Mouse (Mus musculus): ENCODE results near the gene Gtf2f2. TPM values are rescaled to one million over a fixed set of nuclear protein-coding genes. Genes with fewer than 3 reads are reported as not detected.

Gtf2f2 gene
- polyA plus RNA-seq, 1 experiment from 2014 or later, result 34.6 TPM

DNA sequence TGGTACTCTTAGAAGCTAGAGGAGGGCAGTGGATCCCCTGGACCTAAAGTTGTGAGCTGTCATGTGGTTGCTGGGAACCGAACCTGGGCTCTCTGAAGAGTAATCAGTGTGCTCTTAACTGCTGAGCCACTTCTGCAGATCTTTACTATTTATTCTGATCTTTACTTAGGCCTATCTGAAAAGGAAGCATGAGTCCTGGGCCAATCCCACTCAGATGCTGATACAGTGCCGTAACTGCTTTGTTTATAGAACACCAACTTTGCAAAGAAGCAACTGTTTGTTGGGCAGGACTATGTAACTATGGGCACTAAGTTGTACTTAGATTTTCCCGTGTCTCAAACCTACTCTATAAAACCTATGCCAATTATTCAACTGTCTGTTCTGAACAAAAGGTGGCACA, 107.5 kb downstream of the Gtf2f2 start:
- H3K4me1 ChIP-seq (replicated peaks), result peaks cover 7% of the 10 kb centered on the region; the same call in 1 of the 2 replicates
- no peak overlapping the region for H3K9ac ChIP-seq
- H3K4me2 ChIP-seq, result no peak overlapping the region
- peaks cover 6% of the 10 kb centered on the region; the same call in 1 of the 2 replicates for H3K36me3 ChIP-seq
- ATAC-seq (ENCODE audit: low FRiP score, low read depth), result no peak
- H3K27ac ChIP-seq (replicated peaks), result no peak overlapping the region
- no peaks in the 10 kb centered on the region for H3K27me3 ChIP-seq
- no peaks in the 10 kb centered on the region for H3K9me3 ChIP-seq
- no peak overlapping the region for H3K4me3 ChIP-seq
- WGBS, result 88% methylated on average over 3 of the region's 3 CpGs

- H3K27ac ChIP-seq (replicated peaks), result 0 out of 2 replicates have a peak overlapping the region, but pooled peaks have one; percentile 14
- WGBS, result 83% methylated on average over 2 of the region's 2 CpGs
Observed at GRCm38 (mm10) chr14:75902013-75902412, 108.7 kb downstream of the Gtf2f2 start.

DNA sequence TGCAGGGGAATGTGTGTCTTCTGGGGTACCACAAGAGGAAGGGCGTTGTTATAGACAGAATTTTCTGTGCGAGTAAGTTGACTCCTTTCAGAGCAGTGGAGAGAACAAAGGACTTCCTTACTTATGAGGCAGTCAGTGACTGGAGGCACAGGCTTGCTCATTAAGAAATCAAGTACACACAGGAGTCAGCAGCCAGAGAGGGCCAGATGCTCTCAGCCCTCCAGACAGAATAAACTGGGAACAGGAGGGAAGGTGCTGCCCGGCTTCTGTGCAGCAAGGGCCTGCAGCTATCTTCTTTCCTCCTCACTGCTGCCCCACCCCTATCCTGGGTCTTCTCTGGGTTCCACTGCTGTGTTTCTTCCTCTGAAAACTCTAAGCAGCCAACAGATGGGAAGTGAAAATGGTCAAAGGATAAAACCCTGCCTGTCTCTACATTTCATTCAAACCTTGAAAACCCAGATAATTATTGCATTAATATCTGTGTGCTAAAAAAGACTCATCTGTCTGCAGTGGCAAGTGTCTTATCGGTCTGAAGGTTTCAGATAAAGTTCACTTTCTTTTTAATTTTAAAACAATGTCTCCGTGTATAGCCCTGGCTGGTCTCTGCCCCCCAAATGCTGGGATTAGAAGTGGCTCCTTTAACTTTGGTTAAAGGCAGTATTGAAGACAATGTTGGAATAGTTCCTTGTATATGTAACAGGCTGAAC, 109.7 kb downstream of the Gtf2f2 start:
- Histone ChIP-seq H3K4me1 (replicated peaks) (peaks cover 7% of the 10 kb centered on the region; the same call in 1 of the 2 replicates), H3K27ac (replicated peaks) (peak overlapping the region; percentile 63), H3K9me3 (no peaks in the 10 kb centered on the region), H3K4me3 (no peak overlapping the region), H3K4me2 (no peak overlapping the region), H3K9ac (no peak overlapping the region), H3K27me3 (no peaks in the 10 kb centered on the region), H3K36me3 (peaks cover 8% of the 10 kb centered on the region)
- 58% methylated on average over 5 of the region's 5 CpGs for WGBS
- ATAC-seq (ENCODE audit: low FRiP score, low read depth), result peak; percentile 75; the same call in 1 of the 2 replicates

More at GRCm38 (mm10) chr14:75902013-75902412, 108.7 kb downstream of the Gtf2f2 start:
- ATAC-seq (ENCODE audit: low FRiP score, low read depth), result no peak
- H3K27me3 ChIP-seq, result no peaks in the 10 kb centered on the region
- peaks cover 7% of the 10 kb centered on the region; the same call in 1 of the 2 replicates for H3K4me1 ChIP-seq (replicated peaks)
- H3K9me3 ChIP-seq, result no peaks in the 10 kb centered on the region
- peaks cover 6% of the 10 kb centered on the region; the same call in 1 of the 2 replicates for H3K36me3 ChIP-seq
- no peak overlapping the region for H3K9ac ChIP-seq
- H3K4me2 ChIP-seq, result no peak overlapping the region
- H3K4me3 ChIP-seq, result no peak overlapping the region

GRCm38 (mm10) chr14:75899566-75899965, 111.1 kb downstream of the Gtf2f2 start:
- Histone ChIP-seq H3K9me3 (no peaks in the 10 kb centered on the region), H3K27me3 (no peaks in the 10 kb centered on the region), H3K4me2 (no peak overlapping the region), H3K36me3 (peaks cover 5% of the 10 kb centered on the region; the same call in 1 of the 2 replicates), H3K4me3 (no peak overlapping the region), H3K9ac (no peak overlapping the region), H3K4me1 (replicated peaks) (peaks cover 7% of the 10 kb centered on the region; the same call in 1 of the 2 replicates), H3K27ac (replicated peaks) (no peak overlapping the region; the same call in 1 of the 2 replicates)
- 15% methylated on average over 4 of the region's 4 CpGs for WGBS
- peak; percentile 85; the same call in 1 of the 2 replicates for ATAC-seq (ENCODE audit: low FRiP score, low read depth)

- Histone ChIP-seq H3K4me1 (replicated peaks) (no peaks in the 10 kb centered on the region), H3K9ac (no peak overlapping the region), H3K27me3 (no peaks in the 10 kb centered on the region), H3K4me2 (no peak overlapping the region), H3K4me3 (no peak overlapping the region), H3K36me3 (peaks cover 5% of the 10 kb centered on the region; the same call in 1 of the 2 replicates), H3K27ac (replicated peaks) (no peak overlapping the region), H3K9me3 (no peaks in the 10 kb centered on the region)
- 78% methylated on average over 9 of the region's 9 CpGs for WGBS
- no peak for ATAC-seq (ENCODE audit: low FRiP score, low read depth)
Observed at GRCm38 (mm10) chr14:75892118-75892517, 118.5 kb downstream of the Gtf2f2 start.

- Histone ChIP-seq H3K4me1 (replicated peaks) (peaks cover 5% of the 10 kb centered on the region; the same call in 1 of the 2 replicates), H3K9me3 (no peaks in the 10 kb centered on the region), H3K4me3 (no peak overlapping the region), H3K27ac (replicated peaks) (no peak overlapping the region), H3K4me2 (no peak overlapping the region), H3K9ac (no peak overlapping the region), H3K36me3 (no peaks in the 10 kb centered on the region), H3K27me3 (no peaks in the 10 kb centered on the region)
- WGBS, result 84% methylated on average over 5 of the region's 5 CpGs
- no peak for ATAC-seq (ENCODE audit: low FRiP score, low read depth)
Observed at GRCm38 (mm10) chr14:75883873-75884272, 126.8 kb downstream of the Gtf2f2 start.

- ATAC-seq (ENCODE audit: low FRiP score, low read depth), result no peak
- no peaks in the 10 kb centered on the region for H3K9me3 ChIP-seq
- H3K4me1 ChIP-seq (replicated peaks), result peaks cover 7% of the 10 kb centered on the region; the same call in 1 of the 2 replicates
- 71% methylated on average over 5 of the region's 5 CpGs for WGBS
- H3K4me2 ChIP-seq, result no peak overlapping the region
- H3K9ac ChIP-seq, result no peak overlapping the region
- H3K27me3 ChIP-seq, result no peaks in the 10 kb centered on the region
- no peaks in the 10 kb centered on the region for H3K36me3 ChIP-seq
- no peak overlapping the region for H3K27ac ChIP-seq (replicated peaks)
- no peak overlapping the region for H3K4me3 ChIP-seq
Observed at GRCm38 (mm10) chr14:75883330-75883729, 127.3 kb downstream of the Gtf2f2 start.

GRCm38 (mm10) chr14:75881856-75882255, 128.8 kb downstream of the Gtf2f2 start:
- ATAC-seq (ENCODE audit: low FRiP score, low read depth), result no peak
- no peak overlapping the region for H3K4me3 ChIP-seq
- H3K27ac ChIP-seq (replicated peaks), result no peak overlapping the region
- no peak overlapping the region for H3K9ac ChIP-seq
- no peaks in the 10 kb centered on the region for H3K36me3 ChIP-seq
- peaks cover 8% of the 10 kb centered on the region; the same call in 1 of the 2 replicates for H3K4me1 ChIP-seq (replicated peaks)
- H3K27me3 ChIP-seq, result no peaks in the 10 kb centered on the region
- 39% methylated on average over 4 of the region's 4 CpGs for WGBS
- no peak overlapping the region for H3K4me2 ChIP-seq
- H3K9me3 ChIP-seq, result no peaks in the 10 kb centered on the region

GRCm38 (mm10) chr14:75878980-75879379, 131.7 kb downstream of the Gtf2f2 start:
- no peak overlapping the region for H3K9ac ChIP-seq
- peaks cover 21% of the 10 kb centered on the region for H3K4me1 ChIP-seq (replicated peaks)
- no peak overlapping the region for H3K27ac ChIP-seq (replicated peaks)
- no peak overlapping the region for H3K4me3 ChIP-seq
- H3K27me3 ChIP-seq, result no peaks in the 10 kb centered on the region
- 12% methylated on average over 8 of the region's 8 CpGs for WGBS
- H3K4me2 ChIP-seq, result peak overlapping the region; percentile 13; the same call in 1 of the 2 replicates
- ATAC-seq (ENCODE audit: low FRiP score, low read depth), result no peak
- no peaks in the 10 kb centered on the region for H3K36me3 ChIP-seq
- no peaks in the 10 kb centered on the region for H3K9me3 ChIP-seq

DNA sequence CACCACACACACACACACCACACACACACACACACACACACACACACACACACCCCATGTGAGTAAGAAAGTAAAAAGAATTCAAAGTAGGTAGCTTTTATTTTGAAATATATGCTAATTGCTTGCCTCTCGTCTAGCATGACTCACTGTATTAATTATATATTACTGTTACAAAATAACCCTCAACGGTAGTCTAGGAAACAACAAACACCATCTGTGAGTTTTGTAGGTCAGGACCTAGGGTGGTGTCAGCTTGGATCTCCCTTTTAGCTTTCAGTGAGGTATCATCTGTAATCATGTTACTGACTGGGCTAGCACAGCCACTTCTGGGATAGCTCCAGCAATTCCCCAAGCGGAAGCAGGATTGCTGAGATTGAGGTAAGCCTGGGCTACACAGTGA, 133.4 kb downstream of the Gtf2f2 start:
- Histone ChIP-seq H3K36me3 (no peaks in the 10 kb centered on the region), H3K9ac (no peak overlapping the region), H3K4me3 (no peak overlapping the region), H3K9me3 (no peaks in the 10 kb centered on the region), H3K4me1 (replicated peaks) (peaks cover 21% of the 10 kb centered on the region), H3K27ac (replicated peaks) (no peak overlapping the region), H3K4me2 (no peak overlapping the region), H3K27me3 (no peaks in the 10 kb centered on the region)
- ATAC-seq (ENCODE audit: low FRiP score, low read depth), result no peak
- 62% methylated on average over 3 of the region's 3 CpGs for WGBS

- peak; percentile 73 for ATAC-seq (ENCODE audit: low FRiP score, low read depth)
- Histone ChIP-seq H3K9ac (no peak overlapping the region), H3K4me2 (peak overlapping the region; percentile 47), H3K4me3 (0 out of 2 replicates have a peak overlapping the region, but pooled peaks have one; percentile 4), H3K4me1 (replicated peaks) (peaks cover 16% of the 10 kb centered on the region), H3K9me3 (no peaks in the 10 kb centered on the region), H3K27ac (replicated peaks) (no peak overlapping the region), H3K36me3 (no peaks in the 10 kb centered on the region), H3K27me3 (no peaks in the 10 kb centered on the region)
- 14% methylated on average over 21 of the region's 21 CpGs for WGBS
Observed at GRCm38 (mm10) chr14:75876320-75877043, 134.2 kb downstream of the Gtf2f2 start.

GRCm38 (mm10) chr14:75873612-75874011, 137.1 kb downstream of the Gtf2f2 start:
- H3K27ac ChIP-seq (replicated peaks), result no peak overlapping the region
- 82% methylated on average over 9 of the region's 9 CpGs for WGBS

More at GRCm38 (mm10) chr14:75873612-75874011, 137.1 kb downstream of the Gtf2f2 start:
- Histone ChIP-seq H3K4me3 (no peak overlapping the region), H3K9me3 (no peaks in the 10 kb centered on the region), H3K9ac (no peak overlapping the region), H3K27me3 (no peaks in the 10 kb centered on the region), H3K4me1 (replicated peaks) (peaks cover 16% of the 10 kb centered on the region), H3K36me3 (no peaks in the 10 kb centered on the region), H3K4me2 (no peak overlapping the region)
- no peak for ATAC-seq (ENCODE audit: low FRiP score, low read depth)
